Mouse (Mus musculus) lung, postnatal 36 days (tissue): ENCODE data around the gene Dagla.

Source experiments
- DNase-seq: peaks from one replicate; pipeline ENCODE4 v3.0.0; 2022; ENCODE audit warnings: mixed read lengths

The Dagla gene

GRCm38 (mm10) chr19:10232327-10233017 is 72.2 kb downstream of the Dagla start:
- DNase-seq = no peak

- DNase-seq = no peak
Observed at GRCm38 (mm10) chr19:10231871-10232270, 72.8 kb downstream of the Dagla start.

DNA sequence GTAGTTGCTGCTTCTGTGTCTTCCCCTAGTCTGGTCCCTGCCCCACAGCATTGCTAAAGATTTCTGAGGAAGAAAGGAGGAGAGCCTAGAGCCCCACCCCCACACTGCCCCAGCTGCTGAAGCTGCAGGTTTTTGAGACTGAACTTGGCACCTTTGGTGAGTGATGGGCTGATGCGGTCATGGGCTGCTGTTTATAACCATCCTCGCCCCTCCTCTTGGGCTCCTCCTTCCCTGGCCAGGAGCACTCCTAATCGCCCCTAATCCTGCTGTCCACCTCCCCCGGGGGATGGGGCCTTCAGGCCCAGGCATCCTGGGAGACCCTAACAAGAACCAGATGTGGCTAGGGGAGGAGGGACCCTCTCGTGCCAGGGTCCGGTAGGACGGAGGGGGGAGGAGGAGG is 73.7 kb downstream of the Dagla start:
- no peak for DNase-seq

GRCm38 (mm10) chr19:10225767-10226166 is 78.9 kb downstream of the Dagla start:
- DNase-seq = peak; percentile 21

DNA sequence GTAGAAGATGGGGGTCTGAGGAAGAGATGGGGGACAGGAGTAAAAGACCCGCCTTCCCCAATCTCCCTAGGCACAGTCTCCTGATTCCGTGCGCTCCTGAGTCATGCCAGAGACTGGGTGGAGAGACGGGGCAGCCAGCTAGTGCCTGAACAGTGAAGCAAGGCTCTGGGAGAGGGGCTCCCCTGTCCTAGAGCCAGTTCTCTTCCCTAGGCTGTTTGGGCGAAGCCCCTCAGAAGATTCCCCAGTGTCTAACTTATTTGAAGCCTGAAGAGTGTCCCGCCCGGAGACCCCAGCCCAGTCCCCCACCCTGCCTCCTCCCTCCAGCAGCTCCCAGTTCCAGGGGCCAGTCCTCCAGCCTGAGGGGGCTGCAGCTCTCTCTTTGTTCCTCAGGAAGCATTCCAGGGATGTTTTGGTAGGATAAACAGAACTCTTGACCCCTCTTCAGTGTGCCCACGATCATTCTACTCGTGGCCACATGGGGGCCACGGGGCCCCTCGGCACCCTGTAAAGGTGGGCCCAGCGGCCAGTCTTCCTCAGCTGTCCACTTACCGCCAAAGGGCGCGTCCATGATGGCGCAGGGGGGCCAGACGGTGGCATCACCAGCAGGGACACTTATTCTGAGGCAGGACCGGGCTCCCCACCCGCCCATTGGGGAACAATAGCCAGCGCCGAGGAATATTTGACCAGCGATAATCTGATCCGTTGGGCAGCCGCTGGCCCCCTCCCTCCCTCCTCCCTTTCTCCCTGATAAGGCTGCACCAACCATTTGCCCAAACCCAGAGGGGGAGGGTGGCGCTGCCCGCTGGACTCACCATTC is 79.8 kb downstream of the Dagla start:
- DNase-seq = no peak

DNA sequence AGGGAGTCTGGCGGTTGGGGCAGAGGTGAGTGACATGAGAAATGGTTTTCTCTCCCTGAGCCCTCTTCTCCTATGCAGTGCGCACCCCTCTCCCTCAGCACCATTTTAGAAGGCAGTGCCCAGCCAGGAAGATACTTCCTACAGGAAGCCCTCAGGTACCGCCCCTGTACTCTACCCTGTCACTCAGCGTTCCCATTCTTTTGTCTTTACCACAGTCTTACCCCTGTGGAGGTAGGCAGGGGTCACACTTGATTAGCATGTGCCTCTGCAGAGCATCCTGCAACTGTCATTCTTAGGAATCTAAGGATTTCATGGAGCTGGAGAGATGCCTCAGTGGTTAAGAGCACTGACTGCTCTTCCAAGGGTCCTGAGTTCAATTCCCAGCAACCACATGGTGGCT is 81.1 kb downstream of the Dagla start:
- no peak for DNase-seq

GRCm38 (mm10) chr19:10222656-10223055 is 82.0 kb downstream of the Dagla start:
- DNase-seq = peak; percentile 51

DNA sequence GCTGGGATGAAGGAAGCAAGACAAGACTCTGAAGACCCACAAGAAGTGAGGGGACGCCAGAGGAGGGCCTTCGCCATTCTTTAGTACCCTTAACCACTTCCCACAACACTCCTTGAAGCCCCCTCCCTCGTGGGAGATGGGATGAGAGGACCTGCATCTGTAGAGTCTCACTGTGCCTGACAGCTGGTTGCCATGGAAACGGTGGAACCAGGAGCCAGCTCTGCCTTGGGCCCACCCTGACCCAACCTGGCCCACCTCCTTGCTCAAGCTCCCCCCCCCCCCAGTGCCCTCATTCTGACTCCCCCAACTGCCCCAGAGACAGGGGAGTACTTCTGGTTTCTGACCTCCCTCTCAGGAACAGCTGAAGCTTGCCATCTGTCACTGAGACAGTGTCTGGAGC is 83.1 kb downstream of the Dagla start:
- DNase-seq = no peak

DNA sequence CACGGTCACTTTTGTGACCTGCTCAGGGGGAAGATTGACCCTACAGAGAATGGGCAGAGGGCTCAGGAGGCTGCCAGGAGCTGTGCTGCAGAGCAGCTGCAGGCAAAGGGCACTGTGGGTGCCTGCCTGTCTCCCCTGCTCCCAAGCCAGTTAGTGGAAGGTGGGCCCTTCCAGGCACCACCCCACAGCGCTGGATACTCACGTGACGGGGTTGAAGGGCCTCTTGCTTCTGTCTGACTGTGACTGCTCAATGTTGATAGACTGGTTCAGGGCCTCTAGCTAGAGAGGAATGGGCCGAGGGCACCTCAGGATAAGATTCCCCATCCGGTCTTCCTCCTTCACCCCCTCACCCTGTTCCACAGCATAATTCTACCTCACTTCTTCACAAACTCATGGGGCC is 85.1 kb downstream of the Dagla start:
- DNase-seq = peak; percentile 13

DNA sequence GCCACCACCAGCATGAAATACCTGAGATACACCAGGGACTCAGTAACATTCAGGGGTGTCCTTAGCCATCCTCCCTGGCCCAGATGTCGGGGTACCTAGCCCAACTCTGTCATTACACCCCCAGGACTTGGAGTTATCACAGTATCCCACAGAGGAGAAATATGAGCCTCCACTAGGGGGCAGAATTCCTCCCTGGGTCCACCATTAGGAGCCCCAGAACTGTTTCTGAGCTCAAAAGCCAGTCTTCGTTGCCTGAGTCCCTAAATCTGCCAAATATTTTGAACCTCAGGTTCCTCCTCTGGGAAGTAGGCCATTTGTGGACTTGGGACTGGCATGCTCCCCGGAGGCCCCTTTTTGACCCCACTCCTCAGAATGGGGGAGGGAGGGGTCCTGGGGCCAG is 85.6 kb downstream of the Dagla start:
- DNase-seq = peak; percentile 77

GRCm38 (mm10) chr19:10216101-10216500 is 88.6 kb downstream of the Dagla start:
- no peak for DNase-seq

- no peak for DNase-seq
Observed at GRCm38 (mm10) chr19:10213796-10214471, 90.7 kb downstream of the Dagla start.

DNA sequence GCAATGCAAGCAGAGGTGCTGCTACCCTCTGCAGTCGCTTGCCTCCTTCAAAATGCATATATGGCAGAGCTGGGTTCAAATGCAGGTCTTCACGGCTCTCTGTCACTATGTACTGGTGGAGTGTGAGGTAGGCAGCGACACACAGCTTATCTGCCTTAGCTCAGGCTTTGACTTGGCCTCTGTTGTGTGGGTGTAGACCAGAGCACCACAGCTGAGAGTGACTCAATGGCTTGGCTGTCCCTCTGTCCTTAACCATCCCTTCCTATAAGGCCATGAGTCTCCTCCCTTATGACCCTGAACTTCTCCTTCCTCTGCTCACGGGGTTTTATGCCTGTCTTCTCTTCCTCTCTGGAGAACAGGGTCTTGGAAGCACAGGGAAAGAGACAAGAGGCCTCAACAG is 93.8 kb downstream of the Dagla start:
- no peak for DNase-seq

DNA sequence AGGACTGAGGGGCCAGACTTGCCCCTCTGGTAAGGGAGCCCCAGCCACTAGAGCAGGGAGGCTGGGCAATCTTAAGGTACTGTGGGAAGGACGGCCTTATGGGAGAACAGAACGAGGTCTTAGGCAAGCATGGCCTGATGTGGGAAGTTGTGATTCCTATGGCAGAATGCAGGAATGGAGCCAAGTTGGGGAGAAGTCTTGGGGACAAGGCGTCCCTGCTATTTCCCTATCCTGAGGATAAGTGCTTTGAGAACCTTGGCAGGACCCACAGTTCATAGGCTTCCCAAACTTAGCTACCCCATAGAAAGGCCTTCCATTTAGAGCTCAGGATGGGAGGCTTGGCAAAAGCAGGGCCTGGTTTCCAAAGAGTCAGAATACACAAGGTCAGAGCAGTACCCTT is 95.8 kb downstream of the Dagla start:
- no peak for DNase-seq

GRCm38 (mm10) chr19:10205051-10205450 is 99.6 kb downstream of the Dagla start:
- DNase-seq = peak; percentile 34

- DNase-seq = peak; percentile 90
Observed at GRCm38 (mm10) chr19:10204616-10205001, 100.1 kb downstream of the Dagla start.

DNA sequence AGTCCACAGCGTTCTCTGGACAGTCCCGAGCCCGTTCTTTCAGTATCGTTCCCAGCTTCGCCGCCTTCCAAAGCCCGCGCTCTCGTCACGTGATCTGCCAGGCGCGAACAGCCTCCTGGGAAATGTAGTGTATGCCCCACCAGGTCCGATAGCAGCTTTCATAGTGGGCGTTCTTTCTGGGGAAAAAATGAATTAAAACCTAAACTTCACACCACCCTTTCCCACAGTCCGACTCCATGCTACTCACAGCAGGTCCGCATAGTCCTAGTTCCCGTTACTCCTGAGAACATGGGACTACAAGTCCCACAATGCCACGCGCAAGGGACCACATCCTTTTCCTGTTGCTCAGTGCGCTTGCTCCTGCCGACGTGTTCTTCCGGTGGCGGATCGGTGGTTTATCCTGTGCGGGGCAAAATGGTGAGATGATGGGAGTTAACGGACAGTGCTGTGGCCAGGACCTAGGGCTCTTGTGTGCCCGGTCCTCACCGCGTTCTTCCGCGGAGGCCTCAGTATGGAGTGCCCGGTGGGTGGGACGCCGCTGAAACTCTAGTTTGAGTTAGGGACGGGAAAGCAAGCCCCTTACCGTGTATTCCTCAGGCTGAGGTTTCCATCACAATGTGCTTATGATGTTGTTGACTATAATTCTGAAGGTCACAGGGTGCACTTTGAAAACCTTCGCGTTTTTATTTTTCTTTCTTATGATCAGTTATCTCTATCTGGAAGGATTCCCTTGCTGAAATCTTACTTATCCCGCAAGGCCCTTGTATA is 100.6 kb downstream of the Dagla start, which contains the start of the genes Tmem258 and Fen1:
TSS of gene Tmem258 (plus strand) at position 167 of the 768 bp plus-strand sequence.
TSS of gene Fen1 (minus strand) at position 322 of the 768 bp plus-strand sequence.
- DNase-seq = peak; percentile 96

- DNase-seq = no peak
Observed at GRCm38 (mm10) chr19:10203146-10203847, 101.4 kb downstream of the Dagla start.

DNA sequence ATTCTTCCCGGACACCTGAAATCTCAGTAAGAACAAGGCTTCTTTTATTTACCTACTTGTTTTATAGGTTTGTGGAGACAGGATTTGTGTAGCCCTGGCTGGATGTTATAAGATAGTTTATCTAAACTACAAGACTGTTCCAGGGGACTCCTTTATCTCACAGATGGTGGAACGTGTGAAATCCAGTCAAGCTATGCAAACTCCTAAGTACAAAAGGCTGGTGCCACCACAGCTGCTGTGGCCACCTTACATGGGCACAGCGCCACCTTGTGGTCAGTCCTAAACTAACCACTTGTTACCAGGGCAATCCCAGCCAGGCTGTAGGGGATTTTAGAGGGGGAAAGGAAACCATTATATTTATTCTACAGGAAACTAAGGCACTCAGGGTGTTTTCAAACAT is 106.0 kb downstream of the Dagla start:
- DNase-seq = peak; percentile 87

GRCm38 (mm10) chr19:10198286-10198685 is 106.4 kb downstream of the Dagla start:
- DNase-seq = no peak

- DNase-seq = no peak
Observed at GRCm38 (mm10) chr19:10197130-10197529, 107.5 kb downstream of the Dagla start.
